Comparison of ENCODE assay signal across 28 mouse cellular contexts in the genomic region with DNA sequence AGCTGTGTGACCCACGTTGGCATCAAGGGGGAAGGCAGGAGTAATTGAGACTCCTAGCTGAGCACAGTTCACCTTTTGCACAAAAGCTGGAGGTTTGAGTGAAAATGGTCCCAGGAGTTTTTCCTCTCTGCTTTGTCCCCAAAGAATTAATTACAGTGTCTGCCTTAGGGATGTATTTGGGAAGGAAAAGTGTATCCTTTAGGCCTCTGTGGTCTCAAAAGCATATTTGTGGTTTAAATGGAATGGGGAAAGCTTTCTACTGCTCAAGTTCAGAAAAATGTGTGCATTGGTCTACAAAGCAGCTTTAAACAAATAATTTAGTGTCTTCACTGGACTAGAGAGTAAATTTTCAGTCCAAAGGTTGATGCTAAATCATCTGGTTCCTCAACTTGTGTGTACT.
"Had no signal": no experiment of that assay in that cellular context is flagged by ENCODE, and none has a peak within 500 bp of the region (broad histone marks: within the 10 kb centered on the region; RNA-seq: fewer than 3 reads in every experiment).

No protein-coding gene starts in this region.

- DNase-seq: gastrocnemius, postnatal 14 days; gastrocnemius, postnatal 36 days; heart, adult 11 months; heart, adult 2 months; heart, postnatal 14 days; heart, postnatal 36 days; kidney, adult 18-20 months; kidney, adult 8-10 months; kidney, postnatal 10 days; kidney, postnatal 25 days; kidney, postnatal 4 days; liver; liver, embryonic 13.5 days had no signal

- H3K9me3 ChIP-seq: heart, embryonic 13.5 days; heart, embryonic 15.5 days; hindbrain, embryonic 13.5 days; intestine, embryonic 15.5 days; kidney, embryonic 15.5 days; limb, embryonic 10.5 days; limb, embryonic 12.5 days; liver, embryonic 13.5 days; liver, embryonic 15.5 days had no signal

- H3K9ac ChIP-seq: heart, embryonic 13.5 days; heart, embryonic 15.5 days; hindbrain, embryonic 13.5 days; intestine, embryonic 15.5 days; kidney, embryonic 15.5 days; limb, embryonic 12.5 days; liver, embryonic 13.5 days; liver, embryonic 15.5 days had no signal

- H3K36me3 ChIP-seq: heart, embryonic 13.5 days; heart, embryonic 15.5 days; hindbrain, embryonic 13.5 days; intestine, embryonic 15.5 days; kidney, embryonic 15.5 days; limb, embryonic 10.5 days; limb, embryonic 12.5 days; liver, embryonic 13.5 days; liver, embryonic 15.5 days had no signal

- H3K27ac ChIP-seq: heart, adult 2 months; heart, embryonic 13.5 days; heart, embryonic 15.5 days; hindbrain, embryonic 13.5 days; intestine, embryonic 15.5 days; kidney, embryonic 15.5 days; layer of hippocampus, adult 2 months; left cerebral cortex, adult 2 months; limb, embryonic 10.5 days; limb, embryonic 12.5 days; liver, embryonic 13.5 days; liver, embryonic 15.5 days had no signal

- H3K4me2 ChIP-seq: heart, embryonic 11.5 days; heart, embryonic 13.5 days; heart, embryonic 15.5 days; hindbrain, embryonic 13.5 days; intestine, embryonic 15.5 days; kidney, embryonic 15.5 days; limb, embryonic 12.5 days; liver, embryonic 11.5 days; liver, embryonic 13.5 days; liver, embryonic 15.5 days had no signal

- H3K4me3 ChIP-seq: heart, adult 2 months; heart, embryonic 13.5 days; heart, embryonic 15.5 days; hindbrain, embryonic 13.5 days; intestine, embryonic 15.5 days; kidney, embryonic 15.5 days; layer of hippocampus, adult 2 months; left cerebral cortex, adult 2 months; limb, embryonic 10.5 days; limb, embryonic 12.5 days; liver, embryonic 13.5 days; liver, embryonic 15.5 days had no signal

- H3K4me1 ChIP-seq: heart, embryonic 13.5 days; heart, embryonic 15.5 days; hindbrain, embryonic 13.5 days; intestine, embryonic 15.5 days; kidney, embryonic 15.5 days; limb, embryonic 10.5 days; limb, embryonic 12.5 days; liver, embryonic 13.5 days; liver, embryonic 15.5 days had no signal

- H3K27me3 ChIP-seq: heart, embryonic 13.5 days; heart, embryonic 15.5 days; hindbrain, embryonic 13.5 days; intestine, embryonic 15.5 days; kidney, embryonic 15.5 days; limb, embryonic 12.5 days; liver, embryonic 13.5 days; liver, embryonic 15.5 days had no signal

- ATAC-seq: hindbrain, embryonic 16.5 days; inflammation-experienced regulatory T-cells, adult 6 months; intestine, embryonic 15.5 days; intestine, postnatal 0 days had no signal
